Mouse (Mus musculus): ENCODE data around the gene Adprhl2. TPM values are rescaled to one million over a fixed set of nuclear protein-coding genes. Genes with fewer than 3 reads are reported as not detected.

Gene Adprhl2
- total RNA-seq, 2 experiments from 2014 or later, result 28.3 to 28.4 TPM

DNA sequence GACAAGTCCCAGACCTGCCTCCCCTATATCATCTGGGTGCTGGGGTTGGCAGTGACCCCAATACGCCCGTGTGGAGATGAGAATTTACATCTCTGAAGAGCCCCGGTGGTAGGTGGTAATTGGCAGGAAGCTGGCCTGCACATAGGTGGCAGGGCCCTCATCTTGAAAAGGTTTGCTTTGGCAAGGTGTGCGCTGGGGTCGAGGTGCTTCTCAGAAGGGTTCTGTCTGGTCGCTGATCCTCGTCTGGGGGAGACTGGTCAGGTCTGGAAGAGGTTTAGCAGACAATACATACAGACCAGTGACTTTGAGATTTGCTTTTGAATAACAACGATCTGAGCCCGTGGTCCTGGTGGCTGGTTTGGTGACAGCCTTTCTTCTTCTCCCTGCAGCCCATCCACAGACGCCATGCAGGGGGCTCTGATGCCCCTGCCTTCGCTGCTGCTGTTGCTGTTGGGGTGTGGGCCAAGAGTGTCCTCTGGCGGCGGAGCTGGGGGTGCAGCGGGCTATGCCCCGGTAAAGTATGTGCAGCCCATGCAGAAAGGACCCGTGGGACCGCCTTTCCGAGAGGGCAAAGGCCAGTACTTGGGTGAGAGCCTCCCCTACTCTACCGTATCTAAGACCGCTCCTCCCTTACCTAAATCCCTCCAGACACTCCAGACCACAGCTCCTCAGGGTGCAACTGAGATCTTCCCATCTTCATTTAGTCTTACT, 12.1 kb downstream of the Adprhl2 start:
- peak; percentile 43 to 58 for DNase-seq (ENCODE audit: low spot score in 2 of 2)

DNA sequence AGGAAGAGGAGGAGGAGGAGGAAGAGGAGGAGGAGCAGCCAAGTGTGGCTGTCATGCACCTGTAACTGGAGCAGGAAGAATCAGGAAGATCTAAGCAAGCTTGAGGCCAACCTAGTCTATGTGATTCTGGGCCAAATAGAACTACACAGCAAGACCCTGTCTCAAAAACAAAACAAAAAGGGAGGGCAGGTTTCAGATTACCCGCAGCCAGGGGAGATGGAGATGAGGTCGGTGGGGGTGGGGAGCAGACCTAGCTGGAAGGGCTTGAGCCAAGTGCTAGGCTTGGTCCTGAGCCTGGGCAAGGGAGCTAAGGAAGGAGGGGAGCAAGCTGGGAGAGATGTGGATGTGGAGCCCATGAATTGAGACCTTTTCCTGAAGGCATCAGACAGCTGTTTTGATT, 14.7 kb downstream of the Adprhl2 start:
- no peak for DNase-seq (ENCODE audit: low spot score in 2 of 2)

DNA sequence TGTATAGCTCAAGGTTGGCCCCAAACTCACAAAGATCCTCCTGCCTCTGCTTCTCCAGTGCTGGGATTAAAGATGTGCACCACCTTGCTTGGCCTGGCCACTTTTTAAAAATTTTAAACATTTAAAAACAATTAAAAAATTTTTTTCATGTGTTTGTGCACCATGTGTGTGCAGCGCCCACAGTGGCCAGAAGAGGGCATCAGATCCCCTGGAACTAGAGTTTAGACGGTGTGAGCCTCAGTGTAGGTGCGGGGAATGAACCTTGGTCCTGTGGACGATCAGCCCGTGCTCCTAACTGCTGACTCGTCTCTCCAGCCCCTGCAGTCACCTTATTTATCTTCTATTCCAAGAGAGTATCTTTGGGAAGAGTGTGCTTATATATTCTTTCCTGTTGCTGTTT, 15.4 kb downstream of the Adprhl2 start:
- no peak for DNase-seq (ENCODE audit: low spot score in 2 of 2)

- no peak for DNase-seq (ENCODE audit: low spot score in 2 of 2)
Measured at GRCm38 (mm10) chr4:126305428-126305827, 16.1 kb downstream of the Adprhl2 start.

DNA sequence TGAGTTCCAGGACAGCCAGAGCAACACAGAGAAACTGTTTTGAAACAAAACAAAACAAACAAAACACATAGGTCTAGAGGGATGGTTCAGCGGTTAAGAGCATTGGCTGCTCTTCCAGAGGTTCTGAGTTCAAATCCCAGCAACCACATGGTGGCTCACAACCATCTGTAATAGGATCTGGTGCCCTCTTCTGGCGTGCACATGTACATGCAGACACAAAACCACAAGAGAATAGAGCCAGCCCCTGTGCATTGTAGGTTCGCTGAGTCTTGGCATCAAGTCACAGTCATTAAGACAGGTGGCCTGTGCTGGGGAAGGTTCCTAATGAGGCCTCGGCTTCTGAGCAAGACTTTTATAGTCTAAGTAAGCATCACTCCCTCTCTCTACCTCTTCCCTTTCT, 17.6 kb downstream of the Adprhl2 start:
- DNase-seq (ENCODE audit: low spot score in 2 of 2), result no peak

DNA sequence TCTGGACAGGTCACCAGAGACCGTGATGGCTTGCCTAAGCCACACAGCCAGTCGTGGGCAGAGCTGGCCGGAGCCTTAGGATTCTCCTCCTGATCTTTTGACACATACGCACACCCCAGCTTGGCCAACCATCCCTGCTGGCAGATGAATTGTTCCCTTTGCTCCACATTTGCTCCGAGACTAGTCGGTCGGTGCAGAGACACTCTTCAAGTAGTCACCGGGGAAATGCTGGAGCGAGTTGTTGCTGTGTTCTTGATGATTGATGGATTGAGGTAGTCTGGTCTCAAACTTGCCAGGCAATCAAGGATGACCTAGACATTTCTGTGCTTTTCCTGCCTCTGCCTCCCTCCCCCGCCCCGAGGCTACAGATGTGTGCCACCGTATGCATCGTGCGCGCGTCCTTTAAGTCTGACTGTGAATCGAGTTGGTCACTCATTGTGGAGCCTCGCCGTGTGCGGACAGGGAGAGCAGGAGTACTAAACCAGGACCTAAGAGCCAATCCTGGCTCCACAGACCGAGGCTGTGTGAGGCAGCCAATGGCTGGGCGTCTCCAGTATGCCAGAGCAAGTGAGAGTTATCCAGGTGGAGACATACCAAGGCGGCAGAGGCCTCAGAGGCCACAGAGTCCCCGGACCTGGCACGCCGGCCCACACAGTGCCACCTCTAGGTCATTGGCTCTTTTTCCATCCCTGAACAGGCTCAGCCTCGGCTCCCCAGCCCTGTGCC, 19.8 kb downstream of the Adprhl2 start:
- no peak for DNase-seq (ENCODE audit: low spot score in 2 of 2)

DNA sequence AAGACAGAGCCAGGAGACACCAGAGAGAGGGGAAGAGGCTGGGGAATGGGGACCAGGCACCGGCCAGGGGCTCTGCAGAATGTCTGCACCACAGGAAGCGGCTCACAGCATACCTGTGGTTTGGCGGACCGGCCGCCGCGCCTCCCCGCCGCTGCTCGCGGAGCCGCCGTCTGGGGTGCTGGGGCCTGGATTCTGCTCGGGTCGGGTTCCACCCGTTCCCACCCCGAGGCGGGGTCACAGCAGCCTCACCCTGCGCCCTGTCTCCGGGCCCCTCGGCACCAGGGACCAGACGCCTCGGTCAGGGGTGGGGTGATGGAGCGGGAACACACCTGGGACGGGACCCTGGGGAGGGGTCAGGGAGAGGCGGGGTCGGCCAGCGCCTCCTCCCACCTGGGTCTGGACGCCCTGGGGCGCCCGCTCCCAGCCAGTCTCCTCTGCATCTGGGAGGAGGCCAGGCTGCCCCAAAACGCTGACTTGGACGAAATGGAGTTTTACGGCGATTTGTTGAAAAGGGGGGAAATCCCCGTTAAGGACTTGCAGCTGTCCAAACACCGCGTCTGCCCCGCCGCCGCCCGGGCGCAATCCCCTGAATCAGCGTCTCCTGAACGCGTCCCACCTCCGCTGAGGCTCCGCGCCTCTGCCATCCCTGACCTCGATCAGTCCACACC, 20.5 kb downstream of the Adprhl2 start:
- DNase-seq (ENCODE audit: low spot score in 2 of 2), result no peak

- DNase-seq (ENCODE audit: low spot score in 2 of 2), result peak; percentile 48 to 59
Measured at GRCm38 (mm10) chr4:126296617-126297101, 24.8 kb downstream of the Adprhl2 start.

DNA sequence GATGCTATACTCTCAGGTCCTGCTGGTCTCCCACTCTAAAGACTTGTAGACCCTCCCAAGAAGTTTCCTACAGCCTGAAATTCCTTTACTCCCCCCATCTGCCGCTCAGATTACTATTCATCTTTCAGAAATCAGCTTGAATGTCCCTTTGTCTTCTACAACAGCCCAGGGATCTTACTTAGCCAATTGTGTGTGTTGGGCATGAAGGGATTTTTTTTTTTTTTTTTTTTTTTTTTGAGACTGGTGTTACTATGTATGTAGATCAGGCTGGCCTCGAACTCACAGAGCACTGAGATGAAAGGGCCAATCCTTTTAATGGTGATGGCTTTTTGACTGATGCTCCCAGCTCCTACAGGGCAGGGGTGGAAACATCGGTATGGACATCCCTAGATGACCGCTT, 25.6 kb downstream of the Adprhl2 start:
- DNase-seq (ENCODE audit: low spot score in 2 of 2), result no peak

DNA sequence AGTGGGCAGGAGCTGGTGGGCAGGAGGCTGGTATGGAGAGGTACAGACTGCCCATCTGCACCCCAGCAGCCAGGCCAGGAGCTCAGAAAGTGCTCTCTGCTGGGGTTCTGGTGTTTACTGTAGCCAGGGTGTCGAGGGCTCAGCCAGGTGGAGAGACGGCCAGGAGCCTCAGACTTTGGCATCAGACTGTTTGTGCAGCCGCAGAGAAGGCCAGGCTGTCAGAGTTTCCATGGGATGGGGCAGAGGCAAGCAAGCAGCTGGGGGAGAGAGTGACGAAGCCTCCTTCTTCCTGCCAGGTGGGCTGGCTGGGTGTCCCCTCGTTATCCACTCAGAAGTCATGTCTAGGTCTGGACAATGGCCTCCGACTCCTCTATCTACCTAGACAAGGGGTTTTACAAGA, 26.4 kb downstream of the Adprhl2 start:
- no peak for DNase-seq (ENCODE audit: low spot score in 2 of 2)

DNA sequence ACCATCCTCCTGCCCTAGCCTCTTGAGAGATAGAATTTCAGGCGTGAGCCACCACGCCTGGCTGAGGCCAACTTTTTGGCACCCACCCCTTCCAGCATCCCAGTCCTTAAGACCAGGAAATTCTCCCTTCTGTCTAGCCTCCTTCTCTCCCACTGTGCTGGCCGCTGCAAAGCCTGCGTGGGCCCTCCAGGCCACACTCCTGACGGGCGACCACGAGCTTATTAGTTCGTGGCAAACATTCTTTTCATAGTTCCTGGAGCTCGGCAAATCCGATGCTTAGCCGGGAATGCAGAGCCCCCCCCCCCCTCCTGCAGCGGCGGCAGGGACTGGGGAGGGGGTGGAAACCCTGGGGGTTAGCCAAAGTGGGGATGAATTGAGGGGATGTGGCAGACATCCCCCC, 30.3 kb downstream of the Adprhl2 start:
- DNase-seq (ENCODE audit: low spot score in 2 of 2), result no peak

DNA sequence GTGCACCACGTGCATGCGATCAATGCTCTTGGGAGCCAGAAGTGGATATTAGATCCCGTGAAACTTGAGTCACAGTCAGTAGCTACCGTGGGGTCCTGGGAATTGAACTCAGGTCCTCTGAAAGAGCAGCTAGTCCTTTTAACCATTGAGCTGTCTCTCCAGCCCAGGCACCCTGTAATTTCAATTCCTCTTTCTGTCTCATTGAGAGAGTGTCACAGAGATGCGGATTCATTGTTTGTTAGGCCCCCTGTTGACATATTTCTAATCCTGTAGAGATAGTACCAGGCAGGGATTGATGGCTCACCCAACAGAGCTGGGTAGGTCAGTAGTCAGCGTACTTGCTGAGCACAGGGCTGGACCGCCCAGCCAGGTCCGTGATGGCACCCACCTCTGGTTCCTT, 31.2 kb downstream of the Adprhl2 start:
- DNase-seq (ENCODE audit: low spot score in 2 of 2), result no peak

DNA sequence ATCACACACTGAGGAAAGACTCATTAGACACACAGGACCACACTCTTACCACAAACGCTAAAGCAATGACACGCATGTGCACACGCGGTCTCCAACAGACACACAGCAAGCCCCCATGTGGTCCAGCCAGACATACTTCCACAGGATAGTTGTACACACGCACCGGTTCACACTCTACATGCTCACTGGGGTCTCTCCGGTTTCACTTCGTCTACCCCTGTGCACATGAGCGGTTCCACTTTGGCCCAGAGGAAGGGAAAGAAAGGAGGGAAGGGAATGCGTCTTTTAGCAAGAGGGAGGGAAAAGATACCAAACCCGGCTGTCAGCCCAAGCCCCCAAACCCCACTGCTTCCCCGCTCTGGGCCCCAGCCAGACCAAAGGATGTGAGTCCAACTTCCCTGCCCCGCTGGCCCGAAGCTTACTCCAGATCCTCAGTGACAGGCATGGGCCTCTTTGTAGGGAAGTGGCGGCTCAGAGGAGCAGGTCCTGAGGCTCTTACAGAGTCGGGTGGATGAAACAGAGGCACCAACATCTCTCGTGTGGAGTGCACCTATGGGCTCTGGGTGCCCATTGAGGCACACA, 33.3 kb downstream of the Adprhl2 start:
- no peak for DNase-seq (ENCODE audit: low spot score in 2 of 2)

GRCm38 (mm10) chr4:126287302-126287995, 34.1 kb downstream of the Adprhl2 start:
- no peak for DNase-seq (ENCODE audit: low spot score in 2 of 2)

DNA sequence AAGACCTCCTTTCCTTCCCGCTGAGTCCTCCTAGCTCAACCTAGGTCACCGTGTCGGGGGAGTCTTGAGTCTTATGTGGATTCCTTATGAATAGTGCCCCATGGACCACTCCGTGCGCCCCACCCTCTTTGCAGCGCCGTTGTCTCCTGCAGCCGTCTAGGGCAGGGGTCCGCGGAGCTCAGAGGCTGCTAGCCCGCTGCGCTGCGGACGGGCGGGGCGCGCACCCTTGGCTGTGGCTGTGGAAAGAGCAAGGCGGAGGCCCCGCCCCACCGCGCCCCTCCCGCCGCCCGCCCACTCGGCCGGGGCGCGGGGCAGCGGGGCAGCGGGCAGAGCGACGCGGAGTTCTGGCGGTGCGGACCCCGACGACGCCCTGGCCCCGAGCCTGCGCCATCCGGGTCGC, 35.0 kb downstream of the Adprhl2 start, which contains the start of gene Col8a2:
Gene Col8a2 (plus strand): TSS at position 302 of the 400 bp plus-strand sequence.
- DNase-seq (ENCODE audit: low spot score in 2 of 2), result no peak

DNA sequence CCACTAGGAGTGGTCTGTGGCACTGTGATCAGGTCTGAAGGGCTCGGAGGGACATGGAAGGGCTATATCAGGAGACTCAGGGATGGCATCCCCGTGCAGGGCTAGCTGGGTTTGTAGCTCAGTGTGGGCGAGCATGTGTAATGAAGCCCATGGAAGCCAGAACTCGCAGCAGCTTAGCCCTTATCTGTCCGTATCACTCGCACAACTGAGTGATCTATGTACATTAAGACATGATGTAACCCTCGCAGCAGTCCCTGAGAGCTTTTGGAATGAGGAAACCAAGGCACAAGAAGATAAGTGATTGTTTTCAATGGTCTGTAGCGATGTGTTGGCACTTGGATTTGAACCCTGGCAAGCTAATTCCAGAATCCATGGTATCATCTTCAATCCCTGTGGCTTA, 37.9 kb downstream of the Adprhl2 start:
- DNase-seq (ENCODE audit: low spot score in 2 of 2), result no peak

DNA sequence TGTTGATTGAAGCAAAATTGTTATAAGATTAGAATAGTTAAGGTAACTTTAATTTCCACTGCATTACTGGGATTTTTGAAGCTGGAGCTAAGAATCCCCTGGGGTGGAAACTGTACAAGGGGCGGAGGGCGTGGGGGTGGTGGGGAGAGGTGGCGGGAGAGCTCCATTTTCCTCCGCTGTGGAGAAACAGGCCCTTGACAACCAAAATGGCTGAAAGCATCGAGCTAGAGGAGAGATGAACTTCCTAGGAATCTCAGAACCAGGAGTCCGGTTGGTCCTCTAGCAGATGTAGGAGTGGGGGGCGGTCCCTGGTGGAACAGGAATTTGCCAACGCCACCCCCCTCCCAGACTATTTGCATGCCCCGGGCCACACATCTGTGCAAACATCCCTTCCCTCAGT, 39.8 kb downstream of the Adprhl2 start:
- no peak for DNase-seq (ENCODE audit: low spot score in 2 of 2)

DNA sequence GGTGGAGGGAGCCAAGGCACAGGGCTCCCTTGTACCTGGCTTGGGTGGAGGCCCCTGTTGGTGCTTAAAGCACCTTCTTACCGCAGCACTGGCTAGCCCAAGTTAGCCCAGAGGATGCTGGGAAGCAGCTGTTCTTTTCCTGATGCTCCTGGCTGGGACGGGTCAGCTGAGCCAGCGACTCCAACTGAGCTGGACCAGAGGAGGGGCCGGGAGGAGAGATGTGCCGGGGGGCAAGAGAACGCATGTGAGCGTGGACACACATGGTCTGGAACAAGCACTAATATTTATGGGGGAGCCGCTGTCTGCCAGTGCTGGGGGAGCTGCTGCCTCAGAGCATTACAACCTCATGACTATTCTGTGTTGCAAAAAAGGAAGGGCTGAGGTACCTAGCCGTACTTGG, 42.5 kb downstream of the Adprhl2 start:
- DNase-seq (ENCODE audit: low spot score in 2 of 2), result no peak

GRCm38 (mm10) chr4:126278565-126278915, 43.0 kb downstream of the Adprhl2 start:
- DNase-seq (ENCODE audit: low spot score in 2 of 2), result no peak

DNA sequence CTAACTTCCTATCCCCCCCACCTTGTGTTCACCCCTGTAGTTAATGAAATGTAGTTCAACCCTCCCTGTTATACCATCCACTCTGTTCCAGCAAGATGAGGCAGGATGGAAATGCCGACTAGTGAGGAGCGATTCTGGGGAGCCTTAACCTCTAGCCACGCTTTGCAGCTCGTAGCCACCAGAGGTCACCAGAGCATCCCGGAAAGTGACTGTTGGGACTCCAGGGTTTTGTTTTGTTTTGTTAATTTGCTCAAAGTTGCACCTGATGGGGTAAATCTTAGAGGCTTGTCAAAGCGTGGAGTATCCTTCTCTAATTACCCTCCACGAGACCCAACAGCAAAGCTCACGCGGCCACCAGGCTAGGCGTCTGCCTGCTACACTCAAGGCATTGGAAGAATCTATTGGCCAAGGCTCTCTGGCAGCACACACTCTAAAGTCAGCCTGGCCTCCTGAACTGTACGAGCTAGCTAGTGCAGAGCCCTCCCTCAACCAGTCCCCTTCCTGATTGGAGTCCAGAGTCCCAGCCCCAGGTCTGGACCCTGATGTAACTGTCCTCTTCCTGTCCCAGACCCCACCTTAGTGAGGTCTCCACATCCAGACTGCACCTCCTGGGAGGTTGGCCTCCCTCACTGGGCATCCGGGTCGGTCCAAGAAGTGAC, 43.5 kb downstream of the Adprhl2 start:
- DNase-seq (ENCODE audit: low spot score in 2 of 2), result peak; percentile 66

GRCm38 (mm10) chr4:126275681-126276131, 45.8 kb downstream of the Adprhl2 start:
- no peak for DNase-seq (ENCODE audit: low spot score in 2 of 2)
